Mouse (Mus musculus) kidney, embryonic 15.5 days (tissue): ENCODE measurements around the gene 1700122O11Rik. TPM values are rescaled to one million over a fixed set of nuclear protein-coding genes. Genes with fewer than 3 reads are reported as not detected.
A peak's percentile ranks its signal among the peaks of the same experiment; 100 is the strongest.

Source experiments
- ATAC-seq: fragments of 200-750 bp; cut with Nextera tagmentation; replicated peaks from 2 replicates; pipeline ENCODE4 v1.8.0; 2017; ENCODE audit warnings: moderate TSS enrichment; ENCODE audit not compliant: low FRiP score
- H3K27ac ChIP-seq: fragments of 300-500 bp; sonication (generic); 2 replicates; pipeline ENCODE4 v1.5.1; 2015; ENCODE audit warnings: mild to moderate bottlenecking, inconsistent platforms
- H3K27me3 ChIP-seq: fragments of 300-500 bp; sonication (generic); 2 replicates; pipeline ENCODE4 v1.6.1; 2015; ENCODE audit warnings: inconsistent platforms
- H3K36me3 ChIP-seq: fragments of 300-500 bp; sonication (generic); 2 replicates; pipeline ENCODE4 v1.6.1; 2015; ENCODE audit warnings: inconsistent platforms
- H3K4me1 ChIP-seq: fragments of 300-500 bp; sonication (generic); 2 replicates; pipeline ENCODE4 v1.6.1; 2015; ENCODE audit warnings: inconsistent platforms
- H3K4me2 ChIP-seq: fragments of 300-500 bp; sonication (generic); 2 replicates; pipeline ENCODE4 v1.6.1; 2015; ENCODE audit warnings: moderate library complexity, mild to moderate bottlenecking, inconsistent platforms
- H3K4me3 ChIP-seq: fragments of 300-500 bp; sonication (generic); replicated peaks from 2 replicates; pipeline ENCODE4 v1.5.1; 2015; ENCODE audit warnings: mild to moderate bottlenecking, inconsistent platforms
- H3K9ac ChIP-seq: fragments of 300-500 bp; sonication (generic); 2 replicates; pipeline ENCODE4 v1.6.1; 2015; ENCODE audit warnings: mild to moderate bottlenecking, inconsistent platforms
- H3K9me3 ChIP-seq: fragments of 300-500 bp; sonication (generic); replicated peaks from 2 replicates; pipeline ENCODE4 v1.6.1; 2016; ENCODE audit warnings: inconsistent platforms
- WGBS: fragments of 180-500 bp; shearing (Covaris S2); methylation state at CpG from one replicate; pipeline ENCODE4 v1.1.7; 2015; ENCODE audit warnings: mixed read lengths; 5-methylcytosine and 5-hydroxymethylcytosine counted together
- polyA plus RNA-seq: library from polyadenylated mRNA; unstranded; fragments of >200 nt; fragmentation: Nextera tagmentation; extraction: Ambion mirVana; gene quantifications from 2 replicates; pipeline ENCODE4 v1.2.1, GENCODE M21; 2015

1700122O11Rik gene
- polyA plus RNA-seq, 1 experiment from 2014 or later, result not detected

DNA sequence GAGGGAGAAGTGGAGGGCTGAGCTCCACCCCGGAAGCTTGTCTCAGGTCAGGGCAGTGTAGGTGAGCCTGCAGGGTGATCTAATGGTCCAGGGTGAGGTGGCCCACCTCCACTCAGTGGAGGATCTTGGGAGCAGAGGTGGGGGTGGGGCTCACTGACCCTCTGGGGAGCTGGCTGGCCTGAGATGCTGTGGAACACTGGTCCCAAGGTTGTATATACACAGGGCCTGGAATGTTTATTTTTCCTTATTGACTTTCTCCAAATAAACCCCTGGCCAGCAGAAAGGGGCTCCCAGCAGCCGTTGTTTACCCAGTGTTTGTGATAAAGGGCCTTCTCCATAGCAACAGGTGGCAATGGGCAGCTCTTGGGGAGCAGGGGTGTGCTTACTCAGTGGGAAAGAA lies 18.5 kb downstream of the 1700122O11Rik start:
- Histone ChIP-seq H3K9ac (no peak overlapping the region), H3K4me3 (no peak overlapping the region), H3K4me2 (no peak overlapping the region), H3K9me3 (no peaks in the 10 kb centered on the region), H3K4me1 (peaks cover 29% of the 10 kb centered on the region), H3K27ac (0 out of 2 replicates have a peak overlapping the region, but pooled peaks have one; percentile 27), H3K36me3 (no peaks in the 10 kb centered on the region), H3K27me3 (peaks cover 26% of the 10 kb centered on the region)
- ATAC-seq, result 0 out of 2 replicates have a peak, but pooled peaks have one; percentile 50
- 34% methylated on average over 2 of the region's 2 CpGs for WGBS

DNA sequence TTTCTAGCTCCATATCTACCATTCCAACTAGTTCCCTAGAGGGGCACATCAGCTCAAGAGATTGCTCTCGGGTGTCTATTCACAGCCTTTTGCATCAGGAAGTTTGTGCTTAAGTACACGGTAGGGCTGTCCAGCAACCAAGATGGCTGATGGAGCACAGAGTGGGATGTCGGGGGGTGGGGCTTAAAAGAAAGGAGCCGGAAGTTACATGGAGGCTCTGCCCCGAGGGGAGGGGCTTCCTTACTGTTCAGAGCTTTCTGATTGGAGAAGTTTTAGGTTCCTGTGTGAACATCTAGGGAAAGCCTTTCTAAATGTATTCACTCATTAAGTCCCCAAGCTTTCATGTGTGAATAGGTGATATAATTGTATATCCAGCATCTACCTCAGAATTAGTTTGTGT lies 21.5 kb downstream of the 1700122O11Rik start:
- H3K4me3 ChIP-seq, result no peak overlapping the region
- no peak overlapping the region for H3K9ac ChIP-seq
- H3K36me3 ChIP-seq, result no peaks in the 10 kb centered on the region
- peaks cover 11% of the 10 kb centered on the region for H3K4me1 ChIP-seq
- peaks cover 34% of the 10 kb centered on the region for H3K27me3 ChIP-seq
- ATAC-seq, result no peak
- WGBS, result 80% methylated on average over 5 of the region's 5 CpGs
- no peak overlapping the region for H3K27ac ChIP-seq
- no peak overlapping the region for H3K4me2 ChIP-seq
- H3K9me3 ChIP-seq, result no peaks in the 10 kb centered on the region

DNA sequence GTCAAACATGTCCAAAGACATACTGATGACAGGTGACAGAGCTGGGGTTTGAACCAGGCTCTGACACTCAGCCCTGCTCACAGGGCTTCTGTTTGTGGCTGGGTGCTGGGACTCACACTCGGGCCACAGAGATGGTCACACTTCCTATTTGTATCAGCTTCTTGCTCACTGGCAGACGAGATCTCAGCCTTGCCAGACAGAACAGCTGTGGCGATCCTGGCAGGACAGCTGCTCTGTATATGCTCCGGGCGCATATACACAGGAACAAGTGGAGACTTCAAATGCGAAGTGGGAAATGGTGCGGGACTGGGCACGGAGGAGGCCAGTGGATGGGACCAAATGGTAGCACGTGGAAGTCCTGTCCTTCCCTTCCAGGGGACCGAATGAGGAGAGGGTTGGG lies 25.5 kb downstream of the 1700122O11Rik start:
- Histone ChIP-seq H3K4me3 (no peak overlapping the region), H3K27me3 (peaks cover 46% of the 10 kb centered on the region), H3K9ac (no peak overlapping the region), H3K4me1 (peaks cover 19% of the 10 kb centered on the region), H3K27ac (no peak overlapping the region), H3K9me3 (no peaks in the 10 kb centered on the region), H3K4me2 (no peak overlapping the region), H3K36me3 (no peaks in the 10 kb centered on the region)
- ATAC-seq, result no peak
- 53% methylated on average over 10 of the region's 10 CpGs for WGBS

DNA sequence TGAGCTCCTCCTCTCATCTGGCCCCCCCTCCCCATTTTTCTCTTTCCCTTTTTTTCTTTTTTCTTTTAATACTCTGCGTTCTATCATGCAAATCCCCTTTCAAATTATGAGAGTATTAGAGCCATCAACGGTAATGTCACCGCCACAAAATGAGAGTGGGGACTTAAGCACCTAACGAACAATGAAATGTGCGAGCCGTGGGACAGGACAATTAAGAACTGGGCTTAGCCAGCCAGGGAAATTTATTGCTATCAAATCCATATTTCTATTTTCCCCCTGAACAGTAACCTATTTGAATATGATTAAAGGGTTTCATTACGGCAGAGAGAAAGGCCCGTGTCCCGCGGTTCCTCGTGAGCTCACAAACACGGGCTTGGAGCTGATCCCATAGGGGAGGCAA lies 27.0 kb downstream of the 1700122O11Rik start:
- WGBS, result 86% methylated on average over 12 of the region's 12 CpGs
- H3K4me3 ChIP-seq, result no peak overlapping the region
- H3K9me3 ChIP-seq, result no peaks in the 10 kb centered on the region

DNA sequence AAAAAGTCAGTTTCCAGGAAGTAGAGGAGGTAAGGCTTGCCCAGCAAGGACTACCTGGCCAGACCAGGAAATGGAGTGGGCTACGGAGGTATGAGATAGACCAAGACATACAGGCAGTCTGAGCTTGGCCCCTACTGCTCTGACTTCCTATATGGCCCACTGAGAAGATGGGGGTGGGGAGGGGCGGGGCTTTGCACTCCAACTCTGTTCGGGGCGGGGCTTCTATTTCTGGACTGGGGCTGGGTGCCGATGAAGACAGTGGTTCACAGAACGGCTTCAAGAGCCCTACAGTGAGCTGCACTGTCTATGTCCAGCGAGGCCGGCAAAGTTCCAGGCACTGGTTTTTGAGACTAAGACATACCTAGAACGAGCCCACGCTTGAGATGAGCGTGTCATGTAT lies 27.8 kb downstream of the 1700122O11Rik start:
- Histone ChIP-seq H3K27ac (no peak overlapping the region), H3K9ac (no peak overlapping the region), H3K36me3 (no peaks in the 10 kb centered on the region), H3K27me3 (peaks cover 45% of the 10 kb centered on the region), H3K4me3 (no peak overlapping the region), H3K4me2 (no peak overlapping the region), H3K4me1 (peaks cover 28% of the 10 kb centered on the region), H3K9me3 (no peaks in the 10 kb centered on the region)
- 90% methylated on average over 11 of the region's 11 CpGs for WGBS
- no peak for ATAC-seq

More for the DNA sequence above, 27.0 kb downstream of the 1700122O11Rik start:
- H3K4me1 ChIP-seq, result peaks cover 23% of the 10 kb centered on the region
- no peak overlapping the region for H3K4me2 ChIP-seq
- ATAC-seq, result no peak
- no peaks in the 10 kb centered on the region for H3K36me3 ChIP-seq
- H3K27ac ChIP-seq, result no peak overlapping the region
- H3K9ac ChIP-seq, result no peak overlapping the region
- H3K27me3 ChIP-seq, result peaks cover 49% of the 10 kb centered on the region

DNA sequence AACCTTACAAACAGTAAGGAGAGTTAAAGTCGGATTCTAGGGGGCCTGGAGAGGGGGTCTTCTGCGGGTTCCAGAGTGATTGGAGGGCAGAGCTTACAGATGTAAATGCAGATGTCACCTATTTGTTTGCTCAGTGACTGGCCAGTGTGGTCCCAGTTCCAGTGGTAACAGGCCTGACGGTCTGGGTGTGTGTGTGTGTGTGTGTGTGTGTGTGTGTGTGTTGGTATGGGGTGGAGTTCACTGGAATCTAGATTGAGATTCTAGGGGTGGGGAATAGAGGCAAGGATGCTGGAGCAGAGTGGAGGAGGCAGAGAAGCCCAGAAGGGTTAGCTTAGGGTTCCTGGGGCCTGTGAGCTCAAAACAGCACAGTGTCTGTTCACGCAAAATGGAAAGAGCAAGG lies 32.3 kb downstream of the 1700122O11Rik start:
- Histone ChIP-seq H3K36me3 (no peaks in the 10 kb centered on the region), H3K9ac (no peak overlapping the region), H3K9me3 (no peaks in the 10 kb centered on the region), H3K27ac (0 out of 2 replicates have a peak overlapping the region, but pooled peaks have one; percentile 37), H3K4me3 (no peak overlapping the region), H3K27me3 (peaks cover 26% of the 10 kb centered on the region; the same call in 1 of the 2 replicates), H3K4me1 (peaks cover 50% of the 10 kb centered on the region), H3K4me2 (no peak overlapping the region)
- ATAC-seq, result no peak
- 63% methylated on average over 4 of the region's 4 CpGs for WGBS

DNA sequence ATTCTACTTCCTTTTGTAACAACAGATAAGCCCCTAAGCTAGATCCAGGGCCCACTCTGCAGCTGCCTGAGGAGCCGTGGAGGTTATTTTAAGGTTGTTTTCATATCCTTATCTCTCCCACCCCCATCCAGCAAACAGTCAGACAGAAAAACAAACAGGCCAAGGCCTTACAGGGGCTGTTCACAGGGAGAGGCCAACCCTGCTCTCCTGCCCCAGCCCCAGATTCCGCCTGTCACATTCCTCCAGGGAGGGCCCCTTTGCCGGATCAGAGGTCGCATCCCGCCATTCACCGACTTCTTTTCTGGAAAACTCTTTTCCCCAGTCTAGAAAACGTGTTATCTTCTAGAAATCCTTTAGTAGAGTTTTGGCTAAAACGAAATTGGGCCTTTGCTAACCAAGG lies 33.0 kb downstream of the 1700122O11Rik start:
- H3K9me3 ChIP-seq, result no peaks in the 10 kb centered on the region
- H3K4me1 ChIP-seq, result peaks cover 55% of the 10 kb centered on the region
- 15% methylated on average over 8 of the region's 8 CpGs for WGBS
- no peaks in the 10 kb centered on the region for H3K36me3 ChIP-seq
- peak overlapping the region; percentile 81 for H3K27ac ChIP-seq
- H3K4me3 ChIP-seq, result no peak overlapping the region
- 0 out of 2 replicates have a peak, but pooled peaks have one; percentile 42 for ATAC-seq
- no peak overlapping the region for H3K9ac ChIP-seq
- H3K27me3 ChIP-seq, result peaks cover 23% of the 10 kb centered on the region; the same call in 1 of the 2 replicates
- 0 out of 2 replicates have a peak overlapping the region, but pooled peaks have one; percentile 7 for H3K4me2 ChIP-seq

DNA sequence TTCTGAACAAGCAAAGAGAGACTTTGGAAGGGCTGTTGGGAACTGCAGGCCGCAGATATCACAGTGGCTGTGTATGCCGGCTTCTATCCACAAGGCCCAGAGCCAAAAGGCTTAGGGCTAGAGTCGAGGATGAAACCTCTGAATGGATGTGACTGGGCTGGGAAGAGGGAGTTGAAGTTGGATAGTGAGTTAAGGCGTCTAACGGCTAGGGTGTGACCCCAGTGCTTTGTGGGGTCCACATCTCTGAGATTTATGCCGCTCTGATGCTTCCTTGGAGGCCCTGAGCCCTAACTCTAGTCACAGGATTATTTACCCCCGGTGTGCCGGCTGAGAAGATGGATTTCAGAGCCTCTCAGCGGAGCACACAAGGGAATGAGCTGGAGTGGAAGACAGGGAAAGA lies 33.5 kb downstream of the 1700122O11Rik start:
- H3K9me3 ChIP-seq, result no peaks in the 10 kb centered on the region
- H3K4me1 ChIP-seq, result peaks cover 60% of the 10 kb centered on the region
- H3K27me3 ChIP-seq, result peaks cover 23% of the 10 kb centered on the region
- no peak overlapping the region for H3K9ac ChIP-seq
- 0 out of 2 replicates have a peak overlapping the region, but pooled peaks have one; percentile 7 for H3K4me2 ChIP-seq
- no peaks in the 10 kb centered on the region for H3K36me3 ChIP-seq
- 26% methylated on average over 9 of the region's 9 CpGs for WGBS
- peak overlapping the region; percentile 81 for H3K27ac ChIP-seq
- H3K4me3 ChIP-seq, result no peak overlapping the region
- 0 out of 2 replicates have a peak, but pooled peaks have one; percentile 24 for ATAC-seq

DNA sequence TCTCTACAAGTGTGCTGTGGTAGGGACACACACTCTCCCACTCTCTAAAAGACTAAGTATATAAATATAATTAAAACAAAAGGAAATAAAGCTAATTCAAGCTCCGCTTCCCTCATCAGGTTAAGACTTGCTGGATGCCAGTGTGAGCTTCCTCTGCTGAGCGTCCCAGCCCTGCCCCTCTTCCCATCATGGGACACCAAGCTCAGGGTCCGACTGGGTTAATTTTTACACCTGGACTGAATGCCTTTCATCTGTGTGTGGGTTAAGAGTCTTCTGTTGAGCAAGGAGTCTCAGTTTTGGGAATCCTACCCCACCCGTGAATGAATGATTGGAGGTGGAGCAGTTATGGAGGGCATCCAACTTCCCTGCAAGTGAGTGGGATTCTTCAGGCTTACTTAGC lies 35.6 kb downstream of the 1700122O11Rik start:
- Histone ChIP-seq H3K4me1 (peaks cover 59% of the 10 kb centered on the region), H3K4me2 (peak overlapping the region; percentile 59), H3K36me3 (no peaks in the 10 kb centered on the region), H3K9ac (no peak overlapping the region), H3K27me3 (peaks cover 14% of the 10 kb centered on the region), H3K4me3 (peak overlapping the region; percentile 33; the same call in 1 of the 2 replicates), H3K27ac (peak overlapping the region; percentile 77), H3K9me3 (no peaks in the 10 kb centered on the region)
- no peak for ATAC-seq
- WGBS, result 61% methylated on average over 4 of the region's 4 CpGs

DNA sequence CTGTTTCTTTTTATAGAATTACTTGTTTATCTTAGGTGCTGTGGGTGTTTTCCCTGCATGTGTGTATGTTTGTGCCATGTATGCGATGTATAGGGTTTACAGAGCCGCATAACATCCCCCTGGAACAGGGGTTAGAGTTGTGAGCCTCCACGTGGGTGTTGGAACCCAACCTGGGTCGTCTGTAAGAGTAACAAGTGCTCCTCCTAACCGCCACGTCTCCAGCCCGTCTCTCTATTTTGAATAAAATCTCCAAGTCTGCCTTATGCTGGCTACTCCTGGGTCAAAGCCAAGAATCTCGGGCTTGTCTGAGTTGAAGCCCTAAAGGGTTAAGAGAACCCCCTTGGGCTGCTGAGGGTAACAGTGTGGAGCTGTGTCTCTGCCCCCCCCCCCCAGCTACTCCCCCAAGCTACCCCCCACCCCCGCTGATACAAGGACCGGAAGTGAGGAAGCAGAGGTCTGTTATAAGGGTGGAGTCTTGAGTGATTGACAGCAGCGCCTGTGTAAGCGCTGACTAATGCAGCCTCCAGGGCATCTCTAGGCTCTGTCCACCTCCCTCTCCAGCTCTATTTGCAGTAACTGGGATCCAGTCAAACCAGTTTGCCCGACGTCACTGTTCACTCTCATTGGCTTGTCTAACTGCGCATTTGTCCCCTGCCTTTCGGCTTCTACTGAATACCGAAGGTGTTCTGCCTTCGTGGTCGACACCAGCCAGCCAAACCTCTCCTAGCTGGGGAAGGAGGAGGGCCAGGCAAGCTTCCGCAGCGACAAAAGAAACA lies 36.3 kb downstream of the 1700122O11Rik start:
- H3K4me1 ChIP-seq, result peaks cover 59% of the 10 kb centered on the region
- peak overlapping the region; percentile 78 for H3K27ac ChIP-seq
- peak overlapping the region; percentile 33 for H3K4me3 ChIP-seq
- H3K36me3 ChIP-seq, result no peaks in the 10 kb centered on the region
- no peaks in the 10 kb centered on the region for H3K9me3 ChIP-seq
- no peak overlapping the region for H3K9ac ChIP-seq
- ATAC-seq, result peak; percentile 80
- WGBS, result 6% methylated on average over 21 of the region's 21 CpGs
- H3K4me2 ChIP-seq, result peak overlapping the region; percentile 59
- peaks cover 11% of the 10 kb centered on the region for H3K27me3 ChIP-seq

DNA sequence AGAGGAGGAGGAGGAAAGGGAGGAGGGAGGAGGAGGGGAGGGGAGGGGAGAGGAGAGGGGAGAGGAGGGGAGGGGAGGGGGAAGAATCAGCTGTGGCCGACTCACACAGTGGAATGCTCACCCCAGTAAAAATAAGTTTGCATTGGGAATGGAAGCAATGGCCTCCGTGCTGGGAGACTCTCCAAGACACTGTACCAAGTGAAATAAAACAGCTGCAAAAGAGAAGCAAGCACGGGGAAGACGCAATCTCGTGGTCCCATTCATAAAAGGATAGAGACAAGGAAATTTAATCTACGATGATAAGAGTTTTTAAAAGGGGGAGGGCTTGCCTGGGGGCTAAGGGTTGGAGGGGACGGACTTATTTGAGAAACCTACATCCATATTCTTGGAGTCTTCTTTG lies 36.9 kb downstream of the 1700122O11Rik start:
- 0 out of 2 replicates have a peak, but pooled peaks have one; percentile 52 for ATAC-seq

DNA sequence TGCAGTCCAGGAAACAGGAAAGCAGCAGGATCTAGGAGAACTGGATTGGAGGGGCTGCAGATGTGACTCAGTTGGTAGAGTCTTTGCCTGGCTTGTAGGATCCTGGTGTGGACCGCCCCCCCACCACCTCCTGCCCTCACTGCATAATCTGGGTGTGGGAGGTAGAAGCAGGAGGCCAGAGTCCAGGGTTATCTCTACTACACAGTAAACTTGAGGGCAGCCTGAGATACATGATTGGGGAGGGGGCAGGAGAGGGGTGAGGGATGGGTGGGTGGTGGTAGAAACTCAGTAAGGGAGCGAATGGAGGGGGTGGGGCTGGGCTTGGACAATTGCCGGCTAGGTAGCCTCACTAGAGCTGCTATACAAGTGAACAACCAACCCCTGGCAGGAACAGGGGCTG lies 38.3 kb downstream of the 1700122O11Rik start:
- H3K9ac ChIP-seq, result no peak overlapping the region
- H3K36me3 ChIP-seq, result no peaks in the 10 kb centered on the region
- H3K9me3 ChIP-seq, result no peaks in the 10 kb centered on the region
- no peak overlapping the region for H3K4me2 ChIP-seq
- WGBS, result 44% methylated on average over 3 of the region's 3 CpGs
- peaks cover 11% of the 10 kb centered on the region for H3K27me3 ChIP-seq
- no peak overlapping the region for H3K27ac ChIP-seq
- no peak overlapping the region for H3K4me3 ChIP-seq
- ATAC-seq, result no peak
- peaks cover 44% of the 10 kb centered on the region for H3K4me1 ChIP-seq

More for the DNA sequence above, 36.9 kb downstream of the 1700122O11Rik start:
- Histone ChIP-seq H3K4me1 (peaks cover 55% of the 10 kb centered on the region), H3K9me3 (no peaks in the 10 kb centered on the region), H3K27me3 (peaks cover 11% of the 10 kb centered on the region), H3K9ac (no peak overlapping the region), H3K4me3 (peak overlapping the region; percentile 33), H3K27ac (peak overlapping the region; percentile 78), H3K36me3 (no peaks in the 10 kb centered on the region), H3K4me2 (peak overlapping the region; percentile 59)
- 21% methylated on average over 7 of the region's 7 CpGs for WGBS
